Mouse (Mus musculus) spleen, adult 2 months (tissue): ENCODE results near the gene Swi5. TPM values are rescaled to one million over a fixed set of nuclear protein-coding genes. Genes with fewer than 3 reads are reported as not detected.

ENCODE experiments used
- DNase-seq, 2 experiments: peaks; one replicate each; pipeline versions ENCODE4 v3.0.0 to v3.0.0-alpha.2; 2012 to 2021; ENCODE audit warnings: low spot score in 2 of 2, low read depth in 1 of 2
- H3K27ac ChIP-seq: fragments of 200-500 bp; 2 replicates; pipeline ENCODE4 v1.5.1; 2012; ENCODE audit warnings: low read length, inconsistent platforms; ENCODE audit not compliant: insufficient read depth
- H3K27me3 ChIP-seq: fragments of 200-500 bp; 2 replicates; pipeline ENCODE4 v1.6.1; 2012; ENCODE audit warnings: mild to moderate bottlenecking, moderate library complexity, low read length, inconsistent platforms; ENCODE audit not compliant: control insufficient read depth, insufficient read depth
- H3K36me3 ChIP-seq: fragments of 200-500 bp; 2 replicates; pipeline ENCODE4 v1.6.1; 2012; ENCODE audit warnings: mild to moderate bottlenecking, low read length, inconsistent platforms; ENCODE audit not compliant: control insufficient read depth, insufficient read depth
- H3K4me1 ChIP-seq: fragments of 200-500 bp; 2 replicates; pipeline ENCODE4 v1.6.1; 2011; ENCODE audit warnings: inconsistent platforms; ENCODE audit not compliant: control insufficient read depth, insufficient read depth, insufficient read length
- H3K4me3 ChIP-seq: fragments of 200-500 bp; 2 replicates; pipeline ENCODE4 v1.5.1; 2011; ENCODE audit warnings: mild to moderate bottlenecking, inconsistent platforms; ENCODE audit not compliant: insufficient read depth, insufficient read length; ENCODE audit errors: extremely low read depth
- CTCF ChIP-seq: fragments of 200-500 bp; IDR thresholded peaks from 2 replicates; pipeline ENCODE4 v1.5.1; 2011; ENCODE audit warnings: mild to moderate bottlenecking, inconsistent platforms; ENCODE audit not compliant: insufficient read depth, insufficient read length, insufficient replicate concordance; ENCODE audit errors: extremely low read depth
- POLR2A ChIP-seq: fragments of 200-500 bp; IDR thresholded peaks from 2 replicates; pipeline ENCODE4 v1.6.1; 2011; ENCODE audit warnings: low read depth, low read length, inconsistent platforms
- WGBS: fragments of 180-500 bp; shearing (Covaris S2); methylation state at CpG from one replicate; pipeline ENCODE4 v1.1.7; 2018; 5-methylcytosine and 5-hydroxymethylcytosine counted together
- polyA plus RNA-seq: library from polyadenylated mRNA; depleted of rRNA; stranded (reverse); fragments of >200 nt; gene quantifications from 2 replicates; pipeline ENCODE4 v1.2.3, GENCODE M21; 2012

Swi5 gene
- polyA plus RNA-seq, 1 experiment, result 60.5 TPM

GRCm38 (mm10) chr2:32310096-32310845, 22.4 kb upstream of the Swi5 start:
- no peak for TF ChIP-seq CTCF
- no peak for TF ChIP-seq POLR2A
- Histone ChIP-seq H3K27ac (no peak overlapping the region), H3K27me3 (peaks cover 10% of the 10 kb centered on the region), H3K4me3 (no peak overlapping the region), H3K4me1 (peaks cover 14% of the 10 kb centered on the region), H3K36me3 (peaks cover 12% of the 10 kb centered on the region)
- DNase-seq, result no peak
- WGBS, result 77% methylated on average over 18 of the region's 18 CpGs

GRCm38 (mm10) chr2:32308870-32309568, 21.1 kb upstream of the Swi5 start:
- Histone ChIP-seq H3K4me1 (peaks cover 14% of the 10 kb centered on the region), H3K27me3 (peaks cover 10% of the 10 kb centered on the region), H3K4me3 (no peak overlapping the region), H3K27ac (no peak overlapping the region), H3K36me3 (peaks cover 15% of the 10 kb centered on the region)
- TF ChIP-seq CTCF (no peak), POLR2A (no peak)
- WGBS, result 89% methylated on average over 16 of the region's 16 CpGs
- no peak for DNase-seq

GRCm38 (mm10) chr2:32307941-32308760, 20.3 kb upstream of the Swi5 start:
- H3K36me3 ChIP-seq, result peaks cover 22% of the 10 kb centered on the region
- WGBS, result 73% methylated on average over 8 of the region's 8 CpGs
- peak; percentile 19 to 42 for DNase-seq

GRCm38 (mm10) chr2:32307247-32307798, 19.4 kb upstream of the Swi5 start:
- H3K27me3 ChIP-seq, result peaks cover 8% of the 10 kb centered on the region
- 93% methylated on average over 6 of the region's 6 CpGs for WGBS
- peaks cover 28% of the 10 kb centered on the region for H3K36me3 ChIP-seq

More at GRCm38 (mm10) chr2:32307941-32308760, 20.3 kb upstream of the Swi5 start:
- Histone ChIP-seq H3K27ac (no peak overlapping the region), H3K4me3 (no peak overlapping the region), H3K4me1 (peaks cover 14% of the 10 kb centered on the region), H3K27me3 (peaks cover 10% of the 10 kb centered on the region)
- TF ChIP-seq CTCF (no peak), POLR2A (no peak)

GRCm38 (mm10) chr2:32306176-32306575, 18.3 kb upstream of the Swi5 start:
- DNase-seq, result no peak
- H3K4me1 ChIP-seq, result peaks cover 2% of the 10 kb centered on the region; the same call in 1 of the 2 replicates
- peaks cover 31% of the 10 kb centered on the region for H3K36me3 ChIP-seq
- 94% methylated on average over 9 of the region's 9 CpGs for WGBS
- H3K4me3 ChIP-seq, result no peak overlapping the region
- no peaks in the 10 kb centered on the region for H3K27me3 ChIP-seq
- TF ChIP-seq POLR2A, result no peak
- TF ChIP-seq CTCF, result no peak
- no peak overlapping the region for H3K27ac ChIP-seq

More at GRCm38 (mm10) chr2:32307247-32307798, 19.4 kb upstream of the Swi5 start:
- no peak for TF ChIP-seq CTCF
- Histone ChIP-seq H3K27ac (no peak overlapping the region), H3K4me3 (no peak overlapping the region), H3K4me1 (peaks cover 11% of the 10 kb centered on the region)
- no peak for DNase-seq

- no peak for DNase-seq
- TF ChIP-seq POLR2A (no peak), CTCF (no peak)
- H3K4me3 ChIP-seq, result no peak overlapping the region
- H3K27ac ChIP-seq, result no peak overlapping the region
- H3K36me3 ChIP-seq, result peaks cover 31% of the 10 kb centered on the region
- no peaks in the 10 kb centered on the region for H3K4me1 ChIP-seq
- no peaks in the 10 kb centered on the region for H3K27me3 ChIP-seq
- WGBS, result 93% methylated on average over 5 of the region's 5 CpGs
These were observed 17.8 kb upstream of the Swi5 start for GRCm38 (mm10) chr2:32305668-32306067.
